Mouse (Mus musculus): ENCODE measurements around the gene Nutf2-ps1. TPM values are rescaled to one million over a fixed set of nuclear protein-coding genes. Genes with fewer than 3 reads are reported as not detected.

Nutf2-ps1 gene
- polyA plus RNA-seq, 1 experiment from 2014 or later, result 449 TPM

DNA sequence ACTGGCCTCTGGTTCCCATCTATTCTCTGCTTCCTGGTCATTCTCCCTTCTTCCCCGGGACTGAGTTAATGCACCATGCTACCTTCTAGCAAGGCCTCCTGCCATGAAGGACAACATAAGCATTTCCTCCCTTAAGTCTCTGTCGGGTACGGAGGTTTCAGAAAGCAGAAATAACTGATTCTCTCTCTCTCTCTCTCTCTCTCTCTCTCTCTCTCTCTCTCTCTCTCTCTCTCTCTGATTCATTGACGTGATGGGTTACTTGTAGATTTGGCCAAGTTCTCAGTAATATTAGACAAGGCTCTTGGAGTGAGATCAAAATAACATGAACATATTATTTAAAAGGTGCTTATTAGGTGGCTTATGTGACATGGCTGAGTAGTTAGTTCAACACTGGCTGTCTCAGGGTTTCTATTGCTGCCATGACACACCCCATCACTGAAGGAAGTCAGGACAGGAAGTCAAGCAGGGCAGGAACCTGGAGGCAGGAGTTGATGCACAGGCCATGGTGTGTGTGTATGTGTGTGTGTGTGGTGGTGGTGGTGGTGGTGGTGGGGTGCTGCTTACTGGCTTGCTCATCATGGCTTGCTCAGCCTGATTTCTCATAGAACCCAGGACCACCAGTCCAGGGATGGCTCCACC, 43.8 kb downstream of the Nutf2-ps1 start:
- no peak overlapping the region for H3K27ac ChIP-seq
- H3K4me3 ChIP-seq (replicated peaks), result no peak overlapping the region
- no peaks in the 10 kb centered on the region for H3K36me3 ChIP-seq (replicated peaks)
- H3K4me1 ChIP-seq, result peaks cover 5% of the 10 kb centered on the region
- ATAC-seq (ENCODE audit: low FRiP score), result no peak
- H3K27me3 ChIP-seq, result 0 out of 2 replicates have a peak, but pooled peaks cover 3% of the 10 kb centered on the region
- H3K9ac ChIP-seq, result no peak overlapping the region
- 68% methylated on average over 4 of the region's 4 CpGs for WGBS
- no peak overlapping the region for H3K4me2 ChIP-seq
- H3K9me3 ChIP-seq, result no peaks in the 10 kb centered on the region

DNA sequence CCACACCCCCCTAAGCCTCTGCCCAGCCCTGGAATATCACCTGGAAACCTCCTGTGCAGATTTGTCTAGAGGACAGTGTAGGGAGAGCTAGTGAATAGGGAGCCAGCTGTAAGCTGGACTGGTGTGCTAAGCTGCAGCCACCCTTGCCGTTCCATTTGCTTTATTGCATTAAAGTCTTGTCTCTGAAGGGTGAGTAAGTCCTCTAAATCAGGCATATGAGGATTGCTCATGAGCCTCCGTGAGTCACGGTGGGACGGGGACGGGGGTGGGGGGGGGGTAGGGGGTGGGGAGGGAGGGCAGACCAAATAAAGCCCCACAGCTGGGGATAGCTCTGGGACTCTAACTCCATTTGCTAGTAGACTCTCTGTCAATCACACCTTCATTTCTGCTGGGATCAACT, 45.3 kb downstream of the Nutf2-ps1 start:
- Histone ChIP-seq H3K4me2 (no peak overlapping the region), H3K9ac (no peak overlapping the region), H3K4me1 (peaks cover 5% of the 10 kb centered on the region), H3K4me3 (replicated peaks) (no peak overlapping the region), H3K27me3 (no peaks in the 10 kb centered on the region), H3K9me3 (no peaks in the 10 kb centered on the region), H3K27ac (no peak overlapping the region), H3K36me3 (replicated peaks) (no peaks in the 10 kb centered on the region)
- no peak for ATAC-seq (ENCODE audit: low FRiP score)
- 40% methylated on average over 5 of the region's 5 CpGs for WGBS

DNA sequence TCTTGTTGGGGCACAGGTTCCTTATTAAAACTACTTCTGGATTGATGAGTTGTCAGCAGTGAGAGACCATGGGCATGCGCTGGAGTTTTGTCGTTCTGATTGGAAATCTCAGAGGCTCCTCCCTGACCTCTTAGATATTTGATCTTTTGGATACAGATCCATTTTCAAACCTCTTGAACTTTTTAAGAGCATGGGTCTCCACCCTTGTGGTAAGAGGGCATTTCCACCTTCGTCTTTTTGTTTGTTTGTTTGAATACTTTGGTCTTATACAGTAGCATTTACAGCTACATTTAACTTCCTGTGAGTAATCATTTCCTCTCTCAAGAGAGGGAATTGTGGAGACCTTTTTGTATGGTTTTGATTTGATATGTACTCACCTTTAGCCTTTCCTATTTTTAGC, 49.6 kb downstream of the Nutf2-ps1 start:
- WGBS, result 85% methylated on average over 3 of the region's 3 CpGs
- no peak overlapping the region for H3K9ac ChIP-seq
- H3K9me3 ChIP-seq, result no peaks in the 10 kb centered on the region
- peaks cover 3% of the 10 kb centered on the region; the same call in 1 of the 2 replicates for H3K4me1 ChIP-seq
- no peak for ATAC-seq (ENCODE audit: low FRiP score)
- H3K4me2 ChIP-seq, result no peak overlapping the region
- H3K27me3 ChIP-seq, result no peaks in the 10 kb centered on the region
- H3K27ac ChIP-seq, result no peak overlapping the region
- H3K4me3 ChIP-seq (replicated peaks), result no peak overlapping the region
- no peaks in the 10 kb centered on the region for H3K36me3 ChIP-seq (replicated peaks)

DNA sequence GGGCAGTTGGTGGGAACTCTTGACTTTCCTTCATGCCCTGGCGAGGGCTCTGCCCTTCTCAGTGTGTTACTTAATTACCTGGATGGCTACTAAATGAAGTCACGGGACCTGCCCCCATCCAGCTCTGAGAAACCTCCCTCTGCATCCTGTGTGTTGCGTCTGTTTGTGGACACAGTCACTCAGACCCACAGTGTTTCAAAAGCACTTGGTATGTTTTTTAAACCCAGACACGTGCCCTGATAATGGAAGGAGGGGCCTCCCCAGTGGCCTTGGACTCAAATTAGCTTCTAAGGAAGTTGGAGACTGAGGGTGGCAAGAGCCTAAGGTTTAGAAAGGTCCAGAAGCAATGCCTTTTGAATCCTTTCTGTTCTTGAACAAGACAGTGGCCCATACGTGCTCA, 50.1 kb downstream of the Nutf2-ps1 start:
- WGBS, result 73% methylated on average over 5 of the region's 5 CpGs
- ATAC-seq (ENCODE audit: low FRiP score), result no peak
- H3K36me3 ChIP-seq (replicated peaks), result no peaks in the 10 kb centered on the region
- H3K4me3 ChIP-seq (replicated peaks), result no peak overlapping the region
- H3K4me1 ChIP-seq, result peaks cover 3% of the 10 kb centered on the region; the same call in 1 of the 2 replicates
- H3K27me3 ChIP-seq, result no peaks in the 10 kb centered on the region
- H3K27ac ChIP-seq, result no peak overlapping the region
- H3K4me2 ChIP-seq, result no peak overlapping the region
- no peaks in the 10 kb centered on the region for H3K9me3 ChIP-seq
- no peak overlapping the region for H3K9ac ChIP-seq

Other genes starting within 250 kb of the Nutf2-ps1 start
- 1.7 TPM in 1 of 2 replicates, not detected in the other for gene Gm10197, start 217.3 kb downstream of the Nutf2-ps1 start, polyA plus RNA-seq (2016; fragmentation: Nextera tagmentation; extraction: Ambion mirVana)
- gene Smndc1, start 198.5 kb downstream of the Nutf2-ps1 start, polyA plus RNA-seq (2016; fragmentation: Nextera tagmentation; extraction: Ambion mirVana), result 45.4 and 49.6 TPM in 2 replicates
- 2.8 and 3.0 TPM in 2 replicates for gene Dusp5, start 60.0 kb downstream of the Nutf2-ps1 start, polyA plus RNA-seq (2016; fragmentation: Nextera tagmentation; extraction: Ambion mirVana)
- 91.8 and 95.1 TPM in 2 replicates for gene Smc3, start 11.3 kb upstream of the Nutf2-ps1 start, polyA plus RNA-seq (2016; fragmentation: Nextera tagmentation; extraction: Ambion mirVana)
- 4.6 and 7.2 TPM in 2 replicates for gene Rbm20, start 88.2 kb upstream of the Nutf2-ps1 start, polyA plus RNA-seq (2016; fragmentation: Nextera tagmentation; extraction: Ambion mirVana)